15 mouse cellular contexts compared by ENCODE assay signal in the genomic region with DNA sequence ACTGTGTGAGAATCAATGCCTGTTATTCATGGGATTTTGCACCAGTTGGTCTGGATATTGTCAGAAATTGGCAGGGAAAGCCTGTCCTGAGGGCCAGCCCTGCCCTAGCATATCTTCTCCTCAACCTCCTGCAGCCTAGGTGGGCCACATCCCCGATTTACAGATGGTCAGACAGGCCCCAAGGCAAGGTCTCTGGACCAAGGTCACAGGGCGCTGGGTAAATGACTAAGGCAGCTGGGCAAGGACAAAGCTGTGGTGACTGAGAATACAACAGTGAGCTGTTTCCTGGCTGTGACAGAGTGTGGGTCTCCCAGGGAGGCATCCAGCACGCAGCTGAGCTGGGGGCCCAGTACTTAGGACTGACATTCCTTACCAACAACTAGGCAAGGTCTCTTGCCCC.
"Had no signal": no experiment of that assay in that cellular context is flagged by ENCODE, and none has a peak within 500 bp of the region (broad histone marks: within the 10 kb centered on the region; RNA-seq: fewer than 3 reads in every experiment).

No protein-coding gene starts in this region.

- H3K9me3 ChIP-seq: limb, embryonic 15.5 days; liver, embryonic 12.5 days; midbrain, embryonic 12.5 days had no signal

- H3K4me1 ChIP-seq: limb, embryonic 15.5 days; liver, embryonic 12.5 days; megakaryocyte, embryonic 14.5 days; midbrain, embryonic 12.5 days had no signal

- H3K27ac ChIP-seq: kidney, postnatal 0 days; limb, embryonic 15.5 days; liver, embryonic 12.5 days; midbrain, embryonic 12.5 days had no signal

- H3K36me3 ChIP-seq: limb, embryonic 15.5 days; liver, embryonic 12.5 days; midbrain, embryonic 12.5 days had no signal

- H3K9ac ChIP-seq: limb, embryonic 15.5 days; liver, embryonic 12.5 days; lung, embryonic 14.5 days; midbrain, embryonic 12.5 days had no signal

- H3K27me3 ChIP-seq: liver, embryonic 12.5 days; midbrain, embryonic 12.5 days had no signal

- H3K4me3 ChIP-seq: limb, embryonic 15.5 days; liver, embryonic 12.5 days; megakaryocyte, embryonic 14.5 days; midbrain, embryonic 12.5 days had no signal

- DNase-seq: kidney, adult 8-10 months; kidney, postnatal 36 days; lung, embryonic 14.5 days; lung, postnatal 10 days; lung, postnatal 4 days; right cerebral cortex, postnatal 4 days; spleen, adult 18-20 months; thymus, adult 18-20 months; thymus, postnatal 14 days had no signal

- ATAC-seq: liver, embryonic 12.5 days; midbrain, embryonic 16.5 days had no signal

- H3K4me2 ChIP-seq: limb, embryonic 15.5 days; liver, embryonic 12.5 days; lung, embryonic 14.5 days; midbrain, embryonic 12.5 days had no signal
